Mouse (Mus musculus) spleen, adult 2 months (tissue): ENCODE data around the gene AC124502.3.

Experiments used
- CTCF ChIP-seq: fragments of 200-500 bp; IDR thresholded peaks from 2 replicates; pipeline ENCODE4 v1.5.1; 2011; ENCODE audit warnings: mild to moderate bottlenecking, inconsistent platforms; ENCODE audit not compliant: insufficient read depth, insufficient read length, insufficient replicate concordance; ENCODE audit errors: extremely low read depth
- POLR2A ChIP-seq: fragments of 200-500 bp; IDR thresholded peaks from 2 replicates; pipeline ENCODE4 v1.6.1; 2011; ENCODE audit warnings: low read depth, low read length, inconsistent platforms

DNA sequence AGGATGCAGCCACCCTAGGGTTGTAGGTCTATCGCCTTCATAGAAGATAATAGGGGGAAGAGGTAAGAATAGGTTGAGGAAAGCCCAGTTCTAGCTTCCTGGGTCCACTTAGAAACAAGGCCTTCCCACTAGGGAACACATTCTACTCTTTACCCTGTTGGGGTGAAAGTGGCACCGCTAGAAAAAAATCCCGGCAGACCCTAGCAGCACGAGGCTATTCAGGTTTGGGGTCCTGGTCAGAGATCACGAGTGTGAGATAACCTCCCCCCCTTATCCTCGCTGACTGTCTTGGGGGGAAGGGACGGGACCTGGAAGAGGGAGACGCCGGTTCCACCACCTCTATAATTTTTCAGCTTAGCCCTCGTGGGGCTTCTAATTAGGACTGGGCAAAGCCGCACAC lies 32.4 kb downstream of the AC124502.3 start:
- TF ChIP-seq CTCF (no peak), POLR2A (no peak)
